Mouse (Mus musculus): ENCODE results near the gene Myct1. TPM values are rescaled to one million over a fixed set of nuclear protein-coding genes. Genes with fewer than 3 reads are reported as not detected.

Myct1 gene
- polyA plus RNA-seq, 1 experiment: not detected

DNA sequence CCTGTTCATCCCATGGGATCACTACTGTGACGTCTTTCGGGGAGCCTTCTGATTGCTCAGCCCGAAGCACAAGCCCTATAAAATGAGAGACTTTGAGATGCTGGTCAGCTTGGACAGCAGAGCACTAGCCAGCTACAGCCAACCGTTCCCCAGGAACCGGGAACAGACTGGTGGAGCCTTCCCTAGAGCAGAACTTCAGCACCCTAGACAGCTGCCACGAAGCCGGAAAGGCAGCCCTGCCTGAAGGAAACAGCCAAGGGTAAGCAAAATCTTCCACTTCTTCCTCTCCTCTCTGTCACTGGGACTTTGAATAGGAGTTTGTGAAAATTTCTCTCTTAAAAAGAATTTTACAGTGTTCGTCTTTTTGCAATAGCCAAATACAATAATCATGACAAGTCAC is 45.5 kb downstream of the Myct1 start, which contains the start of gene Vip:
Gene Vip, plus strand, starts transcription at position 107 of the 400 bp plus-strand sequence.
- 55% methylated on average over 8 of the region's 8 CpGs for WGBS
- no peak for TF ChIP-seq POLR2A (IDR thresholded peaks at IDR 0.05; ENCODE audit: insufficient read depth, low read depth, low read length)
- no peak for TF ChIP-seq CTCF (IDR thresholded peaks at IDR 0.05; ENCODE audit: insufficient read depth, low read depth, low read length)
- no peak within 1 kb of the TSS for H3K27ac ChIP-seq (ENCODE audit: insufficient read depth, low read depth, low read length)
- H3K4me1 ChIP-seq (ENCODE audit: control insufficient read depth, insufficient read depth, low read length): no peaks in the 10 kb centered on the region
- H3K4me3 ChIP-seq (ENCODE audit: insufficient read depth, low read depth, low read length): no peak within 1 kb of the TSS

Other genes with a start within 250 kb of the Myct1 start
- gene Syne1, start 42.3 kb upstream of the Myct1 start, polyA plus RNA-seq (2012; ENCODE audit: insufficient read depth, insufficient read length, low replicate concordance, missing spikeins): 78.3 and 140 TPM in 2 replicates
- gene Vip, start 45.4 kb downstream of the Myct1 start, polyA plus RNA-seq (2012; ENCODE audit: insufficient read depth, insufficient read length, low replicate concordance, missing spikeins): not detected in 2 replicates
- gene Fbxo5, start 211.8 kb downstream of the Myct1 start, polyA plus RNA-seq (2012; ENCODE audit: insufficient read depth, insufficient read length, low replicate concordance, missing spikeins): not detected in 2 replicates
- gene Mtrf1l, start 230.1 kb downstream of the Myct1 start, polyA plus RNA-seq (2012; ENCODE audit: insufficient read depth, insufficient read length, low replicate concordance, missing spikeins): not detected in 2 replicates

All from olfactory bulb, adult 2 months (tissue).